Mouse (Mus musculus) testis, adult 2 months (tissue): Measurements from ENCODE around the gene Pars2.

Experiments used
- CTCF ChIP-seq: fragments of 200-500 bp; IDR thresholded peaks from 2 replicates; pipeline ENCODE4 v1.5.1; 2012; ENCODE audit warnings: low read depth, mild to moderate bottlenecking, inconsistent platforms, low read length, moderate library complexity; ENCODE audit not compliant: control insufficient read depth, insufficient read depth, insufficient replicate concordance
- POLR2A ChIP-seq: fragments of 200-500 bp; IDR thresholded peaks from 2 replicates; pipeline ENCODE4 v1.6.1; 2012; ENCODE audit warnings: low read depth, mild to moderate bottlenecking, inconsistent platforms, low read length, moderate library complexity; ENCODE audit not compliant: control insufficient read depth

DNA sequence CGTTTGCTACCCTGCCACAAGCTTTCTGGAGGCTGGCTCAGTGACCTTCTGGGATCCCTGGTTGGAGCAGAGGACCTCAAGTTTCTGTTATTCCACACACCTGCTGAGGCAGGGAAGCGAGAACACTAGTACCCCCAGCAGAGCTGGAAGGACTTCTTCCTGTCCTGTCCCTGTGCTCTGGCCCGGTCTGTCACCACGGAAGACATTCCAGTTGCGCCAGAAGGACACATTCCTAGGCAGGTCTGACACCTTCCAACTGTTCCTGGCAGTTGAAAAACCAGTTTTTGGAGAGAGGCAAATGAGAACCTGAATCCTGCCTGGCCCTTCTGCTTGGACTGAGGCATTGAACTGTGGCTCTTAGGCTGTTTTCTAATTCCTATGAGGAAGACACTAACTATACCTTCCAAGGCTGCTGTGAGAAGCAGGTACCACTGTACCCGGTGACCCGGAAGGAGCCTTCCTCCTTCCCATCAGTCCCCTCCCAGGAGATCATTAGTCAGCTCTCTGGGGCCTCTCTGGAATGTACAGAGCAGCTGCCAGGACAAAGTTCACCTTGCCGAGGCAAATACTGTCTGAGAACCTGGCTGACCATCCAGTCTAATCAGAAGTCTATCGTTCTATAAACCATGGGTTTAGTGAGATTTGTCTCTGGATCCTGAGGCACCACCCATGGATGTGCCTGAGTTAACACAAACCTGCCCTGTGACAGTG lies 22.1 kb upstream of the Pars2 start:
- TF ChIP-seq CTCF (no peak), POLR2A (no peak)
